Mouse (Mus musculus) brain, embryonic 14.5 days (tissue): ENCODE results near the gene Wdr66.
"Not testable (repeated sequence)": the region's sequence is repeated elsewhere in the genome, so short reads cannot be mapped to it uniquely, and the experiment has no call there.

Experiments
- CTCF ChIP-seq: fragments of 200-500 bp; IDR thresholded peaks from 2 replicates; pipeline ENCODE4 v1.5.1; 2012; ENCODE audit warnings: inconsistent platforms, mild to moderate bottlenecking, moderate library complexity, borderline replicate concordance; ENCODE audit not compliant: insufficient read depth, insufficient read length; ENCODE audit errors: extremely low read depth
- POLR2A ChIP-seq: fragments of 200-500 bp; IDR thresholded peaks from 2 replicates; pipeline ENCODE4 v1.6.1; 2012; ENCODE audit warnings: mild to moderate bottlenecking, inconsistent platforms, borderline replicate concordance; ENCODE audit not compliant: poor library complexity, insufficient read depth, insufficient read length, severe bottlenecking; ENCODE audit errors: extremely low read depth

DNA sequence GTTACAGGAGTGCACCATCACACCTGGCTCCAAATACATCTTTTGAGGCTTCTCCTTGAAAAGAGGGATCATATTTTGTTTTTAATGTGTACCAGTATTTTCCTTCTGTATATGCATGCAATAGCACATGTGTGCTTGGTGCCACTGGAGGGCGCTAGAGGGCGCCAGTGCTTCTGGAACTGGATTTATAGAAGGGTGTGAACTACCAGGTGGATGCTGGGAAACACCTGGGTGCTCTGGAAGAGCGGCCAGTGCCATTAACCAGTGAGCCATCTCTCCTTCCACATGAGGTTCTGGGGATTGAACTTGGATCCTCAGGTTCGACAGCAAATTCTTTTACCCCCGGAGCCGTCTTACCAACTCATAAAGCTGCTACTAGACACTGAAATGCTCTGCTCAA lies 28.0 kb upstream of the Wdr66 start:
- TF ChIP-seq POLR2A, CTCF: not testable (repeated sequence)
